Mouse (Mus musculus) regulatory T cell (primary cell): ENCODE measurements at regions not wholly inside any gene's neighbourhood (a gene's known extent, or its start where the extent isn't known, plus 50 kb on each side); places are given as distances from the start of the nearest gene placed in this dataset.

ENCODE experiments used
- in situ Hi-C: fragments of 300-600 bp; cut with MboI, MseI; formaldehyde crosslinking; loops from one replicate; pipeline ENCODE4 v1.15.1; 2025; ENCODE audit warnings: high pct_unique_total_duplicates

GRCm38 (mm10) chr8:34574009-34574408, 462.5 kb upstream of the Gm10131 start:
- in situ Hi-C loops: no loop called here

GRCm38 (mm10) chr8:34573007-34573881, 461.7 kb upstream of the Gm10131 start:
- in situ Hi-C loops: no loop called here

- in situ Hi-C loops: no loop called here
Observed at GRCm38 (mm10) chr8:34571736-34572135, 460.2 kb upstream of the Gm10131 start.

- in situ Hi-C loops: no loop called here
Observed at GRCm38 (mm10) chr8:34562278-34562677, 450.7 kb upstream of the Gm10131 start.

GRCm38 (mm10) chr8:34549786-34550185, 438.2 kb upstream of the Gm10131 start:
- in situ Hi-C loops: no loop called here

GRCm38 (mm10) chr8:34546815-34547214, 435.3 kb upstream of the Gm10131 start:
- in situ Hi-C loops: no loop called here

GRCm38 (mm10) chr8:34542361-34543038, 431.0 kb upstream of the Gm10131 start:
- in situ Hi-C loops: no loop called here

GRCm38 (mm10) chr8:34539232-34539631, 427.7 kb upstream of the Gm10131 start:
- in situ Hi-C loops: loop anchor here (10.0 kb wide), 1 partner anchor 56 kb away; no protein-coding TSS in a partner anchor

GRCm38 (mm10) chr8:34535434-34535833, 423.9 kb upstream of the Gm10131 start:
- in situ Hi-C loops: loop anchor here (10.0 kb wide), 1 partner anchor 59 kb away; no protein-coding TSS in a partner anchor

GRCm38 (mm10) chr8:34533421-34533820, 421.9 kb upstream of the Gm10131 start:
- in situ Hi-C loops: loop anchor here (10.0 kb wide), 1 partner anchor 61 kb away; no protein-coding TSS in a partner anchor

- in situ Hi-C loops: loop anchor here (10.0 kb wide), 1 partner anchor 64 kb away; no protein-coding TSS in a partner anchor
Observed at GRCm38 (mm10) chr8:34530896-34531679, 419.6 kb upstream of the Gm10131 start.

- in situ Hi-C loops: loop anchor here (10.0 kb wide), 1 partner anchor 65 kb away; no protein-coding TSS in a partner anchor
Observed at GRCm38 (mm10) chr8:34530046-34530445, 418.5 kb upstream of the Gm10131 start.

- in situ Hi-C loops: no loop called here
Observed at GRCm38 (mm10) chr8:34529452-34529851, 417.9 kb upstream of the Gm10131 start.

- in situ Hi-C loops: no loop called here
Observed at GRCm38 (mm10) chr8:34528213-34528612, 416.7 kb upstream of the Gm10131 start.

GRCm38 (mm10) chr8:34525231-34525630, 413.7 kb upstream of the Gm10131 start:
- in situ Hi-C loops: no loop called here

GRCm38 (mm10) chr8:34523849-34524248, 412.3 kb upstream of the Gm10131 start:
- in situ Hi-C loops: no loop called here

GRCm38 (mm10) chr8:34521316-34521715, 409.8 kb upstream of the Gm10131 start:
- in situ Hi-C loops: no loop called here

GRCm38 (mm10) chr8:34520664-34521063, 409.1 kb upstream of the Gm10131 start:
- in situ Hi-C loops: no loop called here

- in situ Hi-C loops: no loop called here
Observed at GRCm38 (mm10) chr8:34513459-34514090, 402.0 kb upstream of the Gm10131 start.

GRCm38 (mm10) chr8:34505829-34506555, 394.5 kb upstream of the Gm10131 start:
- in situ Hi-C loops: no loop called here
